Mouse (Mus musculus): ENCODE measurements at regions not wholly inside any gene's neighbourhood (a gene's known extent, or its start where the extent isn't known, plus 50 kb on each side); places are given as distances from the start of the nearest gene placed in this dataset.

DNA sequence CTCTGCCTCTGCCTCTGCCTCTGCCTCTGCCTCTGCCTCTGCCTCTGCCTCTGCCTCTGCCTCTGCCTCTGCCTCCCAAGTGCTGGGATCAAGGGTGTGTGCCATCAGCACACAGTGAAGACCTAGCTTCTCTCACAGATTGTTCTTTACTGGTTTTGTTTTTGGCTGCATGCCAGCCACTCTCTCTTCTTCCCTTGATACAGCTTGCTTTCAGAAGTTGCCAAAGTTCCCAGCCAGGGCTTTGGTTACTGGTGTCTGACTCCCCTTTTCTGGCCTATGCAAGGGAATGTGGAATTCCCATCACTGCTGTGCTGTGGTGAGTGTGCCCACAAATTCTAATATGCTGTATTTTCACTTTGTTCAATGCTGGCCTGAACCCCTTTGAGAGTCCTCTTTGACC, 68.6 kb upstream of the Zfp637 start:
- no peak overlapping the region for H3K4me3 ChIP-seq (ENCODE audit: low read depth, low read length)
- no peak overlapping the region for H3K27ac ChIP-seq (ENCODE audit: low read length)
- no peaks in the 10 kb centered on the region for H3K36me3 ChIP-seq (ENCODE audit: control insufficient read depth, insufficient read depth, low read length)
- H3K4me2 ChIP-seq (ENCODE audit: low read length) = no peak overlapping the region
- peaks cover 7% of the 10 kb centered on the region; the same call in 1 of the 2 replicates for H3K4me1 ChIP-seq (ENCODE audit: control insufficient read depth, insufficient read depth, low read length)
- no peaks in the 10 kb centered on the region for H3K9me3 ChIP-seq (replicated peaks; ENCODE audit: control insufficient read depth, low read length, poor library complexity, severe bottlenecking)
- no peak for ATAC-seq
- no peaks in the 10 kb centered on the region for H3K27me3 ChIP-seq (ENCODE audit: control insufficient read depth, insufficient read depth, low read depth, low read length)
- no peak overlapping the region for H3K9ac ChIP-seq (ENCODE audit: low read depth, low read length)

DNA sequence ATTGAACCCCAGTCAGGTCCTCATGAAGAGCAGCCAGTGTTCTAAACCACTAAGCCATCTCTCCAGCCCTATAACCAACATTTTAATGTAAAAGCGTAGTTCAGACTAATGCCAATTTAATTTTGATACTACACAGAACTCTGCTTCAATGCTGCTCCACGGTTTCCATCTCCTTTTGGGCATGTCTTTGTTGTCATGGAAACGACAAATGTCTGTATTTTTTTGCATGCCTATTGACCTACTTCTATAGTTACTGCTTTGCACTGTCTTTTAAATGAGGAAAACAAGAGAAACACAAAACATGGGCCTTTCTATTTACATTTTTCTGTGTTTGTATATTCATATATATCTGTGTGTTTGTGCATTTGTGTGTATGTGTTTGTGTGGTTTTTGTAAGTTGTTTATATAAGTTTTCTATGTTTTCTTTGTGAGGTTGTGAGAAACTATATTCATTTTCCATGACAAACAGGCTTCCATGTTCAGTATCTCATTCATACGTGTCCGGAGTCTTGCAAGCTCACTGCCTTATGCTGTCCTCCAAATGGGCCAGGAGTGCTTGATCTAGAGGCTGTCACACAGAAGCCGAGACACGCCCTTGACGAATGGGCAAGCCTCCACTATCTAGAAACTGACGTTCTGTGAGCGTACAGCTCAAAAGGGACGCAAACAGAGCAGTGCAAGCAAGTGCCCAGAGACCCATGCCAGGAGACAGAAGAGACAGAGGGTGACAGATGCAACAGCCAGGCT, 65.5 kb upstream of the Zfp637 start:
- Histone ChIP-seq H3K27me3 (ENCODE audit: control insufficient read depth, insufficient read depth, low read depth, low read length) (no peaks in the 10 kb centered on the region), H3K9ac (ENCODE audit: low read depth, low read length) (no peak overlapping the region), H3K27ac (ENCODE audit: low read length) (peak overlapping the region; percentile 68), H3K9me3 (replicated peaks; ENCODE audit: control insufficient read depth, low read length, poor library complexity, severe bottlenecking) (no peaks in the 10 kb centered on the region), H3K4me2 (ENCODE audit: low read length) (no peak overlapping the region), H3K36me3 (ENCODE audit: control insufficient read depth, insufficient read depth, low read length) (no peaks in the 10 kb centered on the region), H3K4me1 (ENCODE audit: control insufficient read depth, insufficient read depth, low read length) (peaks cover 7% of the 10 kb centered on the region; the same call in 1 of the 2 replicates), H3K4me3 (ENCODE audit: low read depth, low read length) (no peak overlapping the region)
- 76% methylated on average over 11 of the region's 11 CpGs for WGBS
- ATAC-seq = peak; percentile 90

- Histone ChIP-seq H3K36me3 (ENCODE audit: control insufficient read depth, insufficient read depth, low read length) (no peaks in the 10 kb centered on the region), H3K4me3 (ENCODE audit: low read depth, low read length) (no peak overlapping the region), H3K4me1 (ENCODE audit: control insufficient read depth, insufficient read depth, low read length) (peaks cover 7% of the 10 kb centered on the region; the same call in 1 of the 2 replicates), H3K9ac (ENCODE audit: low read depth, low read length) (no peak overlapping the region), H3K27me3 (ENCODE audit: control insufficient read depth, insufficient read depth, low read depth, low read length) (no peaks in the 10 kb centered on the region), H3K9me3 (replicated peaks; ENCODE audit: control insufficient read depth, low read length, poor library complexity, severe bottlenecking) (no peaks in the 10 kb centered on the region), H3K4me2 (ENCODE audit: low read length) (no peak overlapping the region), H3K27ac (ENCODE audit: low read length) (no peak overlapping the region)
- ATAC-seq = no peak
- 77% methylated on average over 2 of the region's 2 CpGs for WGBS
Observed at GRCm38 (mm10) chr6:117778027-117778426, 63.0 kb upstream of the Zfp637 start.

DNA sequence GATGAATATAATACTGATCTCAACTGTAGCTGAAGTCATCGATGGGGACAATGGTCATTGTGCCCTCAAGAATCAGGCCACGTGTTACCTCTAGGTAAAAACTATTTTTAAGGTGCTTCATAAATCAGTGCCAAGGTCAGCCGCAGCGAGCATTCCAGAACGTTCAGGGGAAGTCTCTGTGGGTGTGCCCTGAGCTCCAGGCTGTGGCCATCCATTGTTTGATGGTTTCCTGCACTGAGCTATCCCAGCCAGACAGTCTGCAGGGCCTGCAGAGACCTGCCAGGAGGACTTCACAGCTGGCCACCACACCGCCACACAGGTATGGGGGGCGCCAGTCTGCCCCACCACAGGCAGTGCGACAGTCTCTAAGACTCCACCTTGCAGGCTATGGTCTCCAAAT, 62.5 kb upstream of the Zfp637 start:
- H3K36me3 ChIP-seq (ENCODE audit: control insufficient read depth, insufficient read depth, low read length) = no peaks in the 10 kb centered on the region
- H3K27ac ChIP-seq (ENCODE audit: low read length) = no peak overlapping the region
- peaks cover 7% of the 10 kb centered on the region; the same call in 1 of the 2 replicates for H3K4me1 ChIP-seq (ENCODE audit: control insufficient read depth, insufficient read depth, low read length)
- WGBS = 85% methylated on average over 8 of the region's 8 CpGs
- no peak overlapping the region for H3K4me2 ChIP-seq (ENCODE audit: low read length)
- H3K4me3 ChIP-seq (ENCODE audit: low read depth, low read length) = no peak overlapping the region
- H3K9ac ChIP-seq (ENCODE audit: low read depth, low read length) = no peak overlapping the region
- no peaks in the 10 kb centered on the region for H3K27me3 ChIP-seq (ENCODE audit: control insufficient read depth, insufficient read depth, low read depth, low read length)
- no peaks in the 10 kb centered on the region for H3K9me3 ChIP-seq (replicated peaks; ENCODE audit: control insufficient read depth, low read length, poor library complexity, severe bottlenecking)
- no peak for ATAC-seq

- Histone ChIP-seq H3K4me2 (ENCODE audit: low read length) (no peak overlapping the region), H3K4me1 (ENCODE audit: control insufficient read depth, insufficient read depth, low read length) (peaks cover 7% of the 10 kb centered on the region; the same call in 1 of the 2 replicates), H3K27ac (ENCODE audit: low read length) (no peak overlapping the region), H3K36me3 (ENCODE audit: control insufficient read depth, insufficient read depth, low read length) (no peaks in the 10 kb centered on the region), H3K27me3 (ENCODE audit: control insufficient read depth, insufficient read depth, low read depth, low read length) (no peaks in the 10 kb centered on the region), H3K4me3 (ENCODE audit: low read depth, low read length) (no peak overlapping the region), H3K9ac (ENCODE audit: low read depth, low read length) (no peak overlapping the region), H3K9me3 (replicated peaks; ENCODE audit: control insufficient read depth, low read length, poor library complexity, severe bottlenecking) (no peaks in the 10 kb centered on the region)
- no peak for ATAC-seq
- 91% methylated on average over 7 of the region's 7 CpGs for WGBS
Observed at GRCm38 (mm10) chr6:117779020-117779419, 62.0 kb upstream of the Zfp637 start.

- Histone ChIP-seq H3K9ac (ENCODE audit: low read depth, low read length) (no peak overlapping the region), H3K27me3 (ENCODE audit: control insufficient read depth, insufficient read depth, low read depth, low read length) (no peaks in the 10 kb centered on the region), H3K4me3 (ENCODE audit: low read depth, low read length) (no peak overlapping the region), H3K27ac (ENCODE audit: low read length) (no peak overlapping the region), H3K36me3 (ENCODE audit: control insufficient read depth, insufficient read depth, low read length) (no peaks in the 10 kb centered on the region), H3K4me1 (ENCODE audit: control insufficient read depth, insufficient read depth, low read length) (no peaks in the 10 kb centered on the region), H3K4me2 (ENCODE audit: low read length) (no peak overlapping the region), H3K9me3 (replicated peaks; ENCODE audit: control insufficient read depth, low read length, poor library complexity, severe bottlenecking) (no peaks in the 10 kb centered on the region)
- ATAC-seq = no peak
- WGBS = 89% methylated on average over 12 of the region's 12 CpGs
Observed at GRCm38 (mm10) chr6:117788580-117789540, 52.1 kb upstream of the Zfp637 start.

GRCm38 (mm10) chr6:117790581-117790980, 50.4 kb upstream of the Zfp637 start:
- H3K4me2 ChIP-seq (ENCODE audit: low read length) = no peak overlapping the region
- no peak for ATAC-seq
- H3K36me3 ChIP-seq (ENCODE audit: control insufficient read depth, insufficient read depth, low read length) = no peaks in the 10 kb centered on the region
- H3K27ac ChIP-seq (ENCODE audit: low read length) = no peak overlapping the region
- no peaks in the 10 kb centered on the region for H3K4me1 ChIP-seq (ENCODE audit: control insufficient read depth, insufficient read depth, low read length)
- H3K4me3 ChIP-seq (ENCODE audit: low read depth, low read length) = no peak overlapping the region
- no peaks in the 10 kb centered on the region for H3K9me3 ChIP-seq (replicated peaks; ENCODE audit: control insufficient read depth, low read length, poor library complexity, severe bottlenecking)
- no peaks in the 10 kb centered on the region for H3K27me3 ChIP-seq (ENCODE audit: control insufficient read depth, insufficient read depth, low read depth, low read length)
- 86% methylated on average over 6 of the region's 6 CpGs for WGBS
- H3K9ac ChIP-seq (ENCODE audit: low read depth, low read length) = no peak overlapping the region
